Comparison of ENCODE assay signal across 31 mouse cellular contexts in genomic region chr12:98394115-98394514, GRCm38 (mm10).
"Had no signal": no experiment of that assay in that cellular context is flagged by ENCODE, and none has a peak within 500 bp of the region (broad histone marks: within the 10 kb centered on the region; RNA-seq: fewer than 3 reads in every experiment).

No protein-coding gene starts in this region.

- H3K4me2 ChIP-seq: heart, embryonic 11.5 days; heart, embryonic 12.5 days; heart, embryonic 13.5 days; heart, embryonic 15.5 days; hindbrain, embryonic 12.5 days; hindbrain, embryonic 13.5 days; hindbrain, embryonic 14.5 days; hindbrain, embryonic 15.5 days; intestine, embryonic 15.5 days; kidney, embryonic 15.5 days had no signal

- H3K4me1 ChIP-seq: hindbrain, embryonic 10.5 days; hindbrain, embryonic 12.5 days; hindbrain, embryonic 13.5 days; hindbrain, embryonic 15.5 days; intestine, embryonic 15.5 days; kidney, embryonic 15.5 days had no signal

- H3K36me3 ChIP-seq: heart, embryonic 10.5 days; heart, embryonic 12.5 days; heart, embryonic 13.5 days; heart, embryonic 15.5 days; hindbrain, embryonic 10.5 days; hindbrain, embryonic 12.5 days; hindbrain, embryonic 13.5 days; hindbrain, embryonic 15.5 days; intestine, embryonic 15.5 days; kidney, embryonic 15.5 days had no signal

- H3K4me3 ChIP-seq: heart, embryonic 10.5 days; heart, embryonic 12.5 days; heart, embryonic 13.5 days; heart, embryonic 15.5 days; hindbrain, embryonic 10.5 days; hindbrain, embryonic 12.5 days; hindbrain, embryonic 13.5 days; hindbrain, embryonic 15.5 days; intestine, embryonic 15.5 days; kidney, embryonic 15.5 days; layer of hippocampus, adult 2 months had no signal

- H3K9me3 ChIP-seq: heart, embryonic 10.5 days; heart, embryonic 12.5 days; heart, embryonic 13.5 days; heart, embryonic 15.5 days; hindbrain, embryonic 10.5 days; hindbrain, embryonic 12.5 days; hindbrain, embryonic 13.5 days; hindbrain, embryonic 15.5 days; intestine, embryonic 15.5 days; kidney, embryonic 15.5 days had no signal

- H3K27ac ChIP-seq: heart, embryonic 10.5 days; heart, embryonic 13.5 days; heart, embryonic 15.5 days; hindbrain, embryonic 10.5 days; hindbrain, embryonic 12.5 days; hindbrain, embryonic 13.5 days; hindbrain, embryonic 14.5 days; hindbrain, embryonic 15.5 days; hindbrain, postnatal 0 days; intestine, embryonic 15.5 days; kidney, embryonic 15.5 days; kidney, postnatal 0 days; layer of hippocampus, adult 2 months had no signal

- DNase-seq: heart, postnatal 10 days; heart, postnatal 14 days; heart, postnatal 36 days; heart, postnatal 4 days; kidney, adult 11 months; kidney, adult 18-20 months; kidney, adult 2 months; kidney, adult 8-10 months; kidney, adult 9 months; kidney, postnatal 10 days; kidney, postnatal 14 days; kidney, postnatal 25 days; kidney, postnatal 36 days; kidney, postnatal 4 days; layer of hippocampus, adult 9-11 months; layer of hippocampus, postnatal 36 days had no signal

- H3K9ac ChIP-seq: heart, embryonic 12.5 days; heart, embryonic 13.5 days; heart, embryonic 15.5 days; hindbrain, embryonic 12.5 days; hindbrain, embryonic 13.5 days; hindbrain, embryonic 14.5 days; hindbrain, embryonic 15.5 days; intestine, embryonic 15.5 days; kidney, embryonic 15.5 days had no signal

- H3K27me3 ChIP-seq: heart, embryonic 12.5 days; heart, embryonic 13.5 days; heart, embryonic 15.5 days; hindbrain, embryonic 12.5 days; hindbrain, embryonic 13.5 days; hindbrain, embryonic 15.5 days; intestine, embryonic 15.5 days; kidney, embryonic 15.5 days had no signal
